Mouse (Mus musculus): ENCODE results near the gene Arpp21.

DNA sequence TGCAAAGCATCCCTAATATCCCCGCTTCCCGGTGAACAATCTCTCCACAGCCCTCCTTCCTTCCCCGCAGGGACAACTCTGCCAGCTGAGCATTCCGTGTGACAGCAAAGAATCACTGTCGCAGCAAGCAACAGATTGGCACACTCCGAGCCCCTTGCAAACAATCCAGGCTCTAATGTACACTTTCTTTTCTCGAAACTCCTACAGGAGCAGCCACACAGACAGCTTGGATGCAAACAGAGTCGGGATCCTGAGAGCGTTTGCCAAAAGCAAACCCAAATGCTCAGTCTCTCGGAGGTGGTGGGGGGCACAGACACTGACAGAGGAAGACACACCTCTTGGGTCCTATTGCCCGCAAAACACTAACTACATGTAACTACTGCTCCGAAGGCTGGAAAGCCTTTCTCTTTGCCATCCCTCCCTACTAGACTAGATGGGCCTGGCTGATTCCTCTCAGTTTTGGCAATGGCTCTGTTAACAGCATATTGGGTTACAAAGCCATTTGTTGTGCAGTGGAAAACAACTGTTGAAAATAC is 47.3 kb downstream of the Arpp21 start:
- no peak for TF ChIP-seq POLR2A (IDR thresholded peaks at IDR 0.05; ENCODE audit: extremely low read depth, insufficient read depth, low read length)
- TF ChIP-seq CTCF (IDR thresholded peaks at IDR 0.05; ENCODE audit: low read depth, low read length) = no peak

All from liver, adult 2 months (tissue).